Mouse (Mus musculus): ENCODE results near the gene Tmem132d. TPM values are rescaled to one million over a fixed set of nuclear protein-coding genes. Genes with fewer than 3 reads are reported as not detected.

Tmem132d gene
- total RNA-seq, 2 experiments from 2014 or later: 0.07 TPM; not detected in 1

- ATAC-seq (ENCODE audit: poor library complexity, severe bottlenecking): no peak
These were observed 20.6 kb downstream of the Tmem132d start for GRCm38 (mm10) chr5:128412306-128412705.

- no peak for ATAC-seq (ENCODE audit: poor library complexity, severe bottlenecking)
These were observed 25.3 kb downstream of the Tmem132d start for GRCm38 (mm10) chr5:128407546-128407945.

- no peak for ATAC-seq (ENCODE audit: poor library complexity, severe bottlenecking)
These were observed 27.8 kb downstream of the Tmem132d start for GRCm38 (mm10) chr5:128405071-128405470.

GRCm38 (mm10) chr5:128404223-128404622 is 28.7 kb downstream of the Tmem132d start:
- no peak for ATAC-seq (ENCODE audit: poor library complexity, severe bottlenecking)

- ATAC-seq (ENCODE audit: poor library complexity, severe bottlenecking): no peak
These were observed 40.5 kb downstream of the Tmem132d start for GRCm38 (mm10) chr5:128392372-128392771.

GRCm38 (mm10) chr5:128389665-128390064 is 43.2 kb downstream of the Tmem132d start:
- no peak for ATAC-seq (ENCODE audit: poor library complexity, severe bottlenecking)

GRCm38 (mm10) chr5:128388358-128389141 is 44.3 kb downstream of the Tmem132d start:
- ATAC-seq (ENCODE audit: poor library complexity, severe bottlenecking): no peak

- ATAC-seq (ENCODE audit: poor library complexity, severe bottlenecking): no peak
These were observed 63.1 kb downstream of the Tmem132d start for GRCm38 (mm10) chr5:128369814-128370213.

- no peak for ATAC-seq (ENCODE audit: poor library complexity, severe bottlenecking)
These were observed 63.8 kb downstream of the Tmem132d start for GRCm38 (mm10) chr5:128369111-128369510.

- ATAC-seq (ENCODE audit: poor library complexity, severe bottlenecking): no peak
These were observed 67.5 kb downstream of the Tmem132d start for GRCm38 (mm10) chr5:128365261-128365985.

GRCm38 (mm10) chr5:128360946-128361675 is 71.8 kb downstream of the Tmem132d start:
- no peak for ATAC-seq (ENCODE audit: poor library complexity, severe bottlenecking)

- no peak for ATAC-seq (ENCODE audit: poor library complexity, severe bottlenecking)
These were observed 84.0 kb downstream of the Tmem132d start for GRCm38 (mm10) chr5:128348835-128349234.

- ATAC-seq (ENCODE audit: poor library complexity, severe bottlenecking): no peak
These were observed 96.0 kb downstream of the Tmem132d start for GRCm38 (mm10) chr5:128336841-128337240.

- no peak for ATAC-seq (ENCODE audit: poor library complexity, severe bottlenecking)
These were observed 100.1 kb downstream of the Tmem132d start for GRCm38 (mm10) chr5:128332766-128333165.

- ATAC-seq (ENCODE audit: poor library complexity, severe bottlenecking): no peak
These were observed 102.5 kb downstream of the Tmem132d start for GRCm38 (mm10) chr5:128330351-128330750.

- ATAC-seq (ENCODE audit: poor library complexity, severe bottlenecking): no peak
These were observed 130.5 kb downstream of the Tmem132d start for GRCm38 (mm10) chr5:128302387-128302786.

- ATAC-seq (ENCODE audit: poor library complexity, severe bottlenecking): no peak
These were observed 141.7 kb downstream of the Tmem132d start for GRCm38 (mm10) chr5:128291191-128291590.

GRCm38 (mm10) chr5:128273255-128273654 is 159.6 kb downstream of the Tmem132d start:
- ATAC-seq (ENCODE audit: poor library complexity, severe bottlenecking): no peak

GRCm38 (mm10) chr5:128267366-128267765 is 165.5 kb downstream of the Tmem132d start:
- no peak for ATAC-seq (ENCODE audit: poor library complexity, severe bottlenecking)

GRCm38 (mm10) chr5:128244219-128244618 is 188.7 kb downstream of the Tmem132d start:
- ATAC-seq (ENCODE audit: poor library complexity, severe bottlenecking): no peak

GRCm38 (mm10) chr5:128236638-128237335 is 196.1 kb downstream of the Tmem132d start:
- no peak for ATAC-seq (ENCODE audit: poor library complexity, severe bottlenecking)

All from megakaryocyte, adult 5-6 weeks (primary cell).